Mouse (Mus musculus) brown adipose tissue, adult 24 weeks (tissue): ENCODE results near the gene Ss18l1. TPM values are rescaled to one million over a fixed set of nuclear protein-coding genes. Genes with fewer than 3 reads are reported as not detected.

Source experiments
- H3K27ac ChIP-seq: fragments of 200-500 bp; replicated peaks from 2 replicates; pipeline ENCODE4 v1.5.1; 2012; ENCODE audit warnings: low read depth, mild to moderate bottlenecking, low read length
- H3K4me1 ChIP-seq: fragments of 200-500 bp; 2 replicates; pipeline ENCODE4 v1.6.1; 2012; ENCODE audit warnings: low read length, mixed read lengths; ENCODE audit not compliant: control insufficient read depth, insufficient read depth, insufficient read length
- H3K4me3 ChIP-seq: fragments of 200-500 bp; 2 replicates; pipeline ENCODE4 v1.5.1; 2012; ENCODE audit warnings: low read depth, mild to moderate bottlenecking, low read length, moderate library complexity; ENCODE audit not compliant: insufficient read depth
- polyA plus RNA-seq: library from polyadenylated mRNA; stranded (reverse); fragments of >200 nt; gene quantifications from 2 replicates; pipeline ENCODE4 v1.2.4, GENCODE M21; 2012; ENCODE audit not compliant: missing spikeins, insufficient read depth, insufficient read length

Gene Ss18l1
- polyA plus RNA-seq, 1 experiment = 1.5 TPM

GRCm38 (mm10) chr2:180025135-180025860 lies 17.0 kb upstream of the Ss18l1 start:
- peak overlapping the region; percentile 94 for H3K4me3 ChIP-seq
- H3K27ac ChIP-seq = peak overlapping the region; percentile 33; the same call in 1 of the 2 replicates
- H3K4me1 ChIP-seq = peaks cover 6% of the 10 kb centered on the region

GRCm38 (mm10) chr2:180025861-180026200 lies 16.5 kb upstream of the Ss18l1 start:
- Histone ChIP-seq H3K27ac (no peak overlapping the region), H3K4me3 (peak overlapping the region; percentile 94), H3K4me1 (peaks cover 6% of the 10 kb centered on the region)

GRCm38 (mm10) chr2:180027768-180028167 lies 14.5 kb upstream of the Ss18l1 start:
- peaks cover 6% of the 10 kb centered on the region for H3K4me1 ChIP-seq
- no peak overlapping the region for H3K27ac ChIP-seq
- no peak overlapping the region for H3K4me3 ChIP-seq

GRCm38 (mm10) chr2:180031270-180031669 lies 11.0 kb upstream of the Ss18l1 start:
- H3K4me3 ChIP-seq = no peak overlapping the region
- H3K27ac ChIP-seq = no peak overlapping the region
- H3K4me1 ChIP-seq = no peaks in the 10 kb centered on the region; the same call in 1 of the 2 replicates

- Histone ChIP-seq H3K4me1 (no peaks in the 10 kb centered on the region), H3K4me3 (no peak overlapping the region), H3K27ac (no peak overlapping the region)
Observed at GRCm38 (mm10) chr2:180032925-180033324, 9.4 kb upstream of the Ss18l1 start.

- H3K4me3 ChIP-seq = no peak overlapping the region
- H3K4me1 ChIP-seq = no peaks in the 10 kb centered on the region
- H3K27ac ChIP-seq = no peak overlapping the region
Observed at GRCm38 (mm10) chr2:180033956-180034355, 8.4 kb upstream of the Ss18l1 start.

- no peak overlapping the region for H3K27ac ChIP-seq
- no peaks in the 10 kb centered on the region for H3K4me1 ChIP-seq
- H3K4me3 ChIP-seq = no peak overlapping the region
Observed at GRCm38 (mm10) chr2:180034753-180035152, 7.6 kb upstream of the Ss18l1 start.

- H3K4me3 ChIP-seq = peak overlapping the region; percentile 34
- no peak overlapping the region for H3K27ac ChIP-seq
- H3K4me1 ChIP-seq = peaks cover 7% of the 10 kb centered on the region
Observed at GRCm38 (mm10) chr2:180040406-180040805, 1.9 kb upstream of the Ss18l1 start.

GRCm38 (mm10) chr2:180041577-180042255 lies 593 bp upstream of the Ss18l1 start:
- H3K4me3 ChIP-seq = peak overlapping the region; percentile 99
- H3K4me1 ChIP-seq = peaks cover 7% of the 10 kb centered on the region

GRCm38 (mm10) chr2:180042858-180043515 lies 678 bp downstream of the Ss18l1 start:
- H3K27ac ChIP-seq = no peak overlapping the region
- peak overlapping the region; percentile 99 for H3K4me3 ChIP-seq
- H3K4me1 ChIP-seq = peaks cover 7% of the 10 kb centered on the region

More at GRCm38 (mm10) chr2:180041577-180042255, 593 bp upstream of the Ss18l1 start:
- peak overlapping the region; percentile 78 for H3K27ac ChIP-seq

- no peak overlapping the region for H3K4me3 ChIP-seq
- H3K4me1 ChIP-seq = peaks cover 7% of the 10 kb centered on the region
- H3K27ac ChIP-seq = no peak overlapping the region
Observed at GRCm38 (mm10) chr2:180045283-180045682, 3.0 kb downstream of the Ss18l1 start.

- Histone ChIP-seq H3K4me3 (no peak overlapping the region), H3K27ac (no peak overlapping the region), H3K4me1 (no peaks in the 10 kb centered on the region)
Observed at GRCm38 (mm10) chr2:180047580-180047979, 5.3 kb downstream of the Ss18l1 start.

- Histone ChIP-seq H3K27ac (no peak overlapping the region), H3K4me1 (no peaks in the 10 kb centered on the region), H3K4me3 (no peak overlapping the region)
Observed at GRCm38 (mm10) chr2:180047980-180048635, 5.8 kb downstream of the Ss18l1 start.

- H3K27ac ChIP-seq = no peak overlapping the region
Observed at GRCm38 (mm10) chr2:180050986-180051385, 8.7 kb downstream of the Ss18l1 start.

More at GRCm38 (mm10) chr2:180050986-180051385, 8.7 kb downstream of the Ss18l1 start:
- Histone ChIP-seq H3K4me3 (no peak overlapping the region), H3K4me1 (no peaks in the 10 kb centered on the region)
